Mouse (Mus musculus) small intestine, adult 2 months (tissue): ENCODE data around the gene Coa4.

ENCODE experiments used
- CTCF ChIP-seq: fragments of 200-500 bp; IDR thresholded peaks from 2 replicates; pipeline ENCODE4 v1.5.1; 2012; ENCODE audit warnings: low read depth, mild to moderate bottlenecking, control low read depth, inconsistent platforms, low read length, moderate library complexity, mixed read lengths; ENCODE audit not compliant: insufficient replicate concordance, insufficient read length; ENCODE audit errors: extremely low read depth
- POLR2A ChIP-seq: fragments of 200-500 bp; IDR thresholded peaks from 2 replicates; pipeline ENCODE4 v1.6.1; 2012; ENCODE audit warnings: low read depth, mild to moderate bottlenecking, control low read depth, inconsistent platforms, low read length, moderate library complexity

DNA sequence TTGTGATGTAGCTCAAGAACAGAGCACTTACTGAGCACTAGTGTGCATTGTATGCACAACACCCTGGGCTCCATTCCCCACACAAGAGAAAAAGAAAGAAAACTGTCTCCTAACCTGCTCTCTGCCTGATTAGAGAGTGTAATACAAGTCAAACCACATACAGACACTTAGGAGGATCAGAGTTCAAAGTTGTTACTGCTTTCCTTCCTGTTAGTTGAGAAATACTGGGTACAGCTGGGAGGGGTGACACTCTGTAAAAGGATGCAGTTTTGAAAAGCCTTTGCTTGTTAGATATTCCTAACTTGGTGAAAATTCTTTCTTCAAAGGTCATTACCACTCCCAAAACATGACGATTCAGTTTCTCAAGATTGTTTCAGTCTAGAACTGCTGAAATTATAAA, 52.9 kb downstream of the Coa4 start:
- TF ChIP-seq POLR2A (no peak), CTCF (no peak)
